Mouse (Mus musculus) heart, postnatal 0 days (tissue): ENCODE results near the gene 1600014C23Rik. TPM values are rescaled to one million over a fixed set of nuclear protein-coding genes. Genes with fewer than 3 reads are reported as not detected.

Experiments
- ATAC-seq: fragments of 200-750 bp; cut with Nextera tagmentation; 2 replicates; pipeline ENCODE4 v1.8.0; 2017; ENCODE audit warnings: low read depth, moderate number of reproducible peaks, moderate library complexity; ENCODE audit not compliant: insufficient read depth
- DNase-seq: peaks from one replicate; pipeline ENCODE4 v3.0.0-alpha.2; 2016; ENCODE audit warnings: low spot score
- H3K27ac ChIP-seq: fragments of 300-500 bp; sonication (generic); 2 replicates; pipeline ENCODE4 v1.5.1; 2014; ENCODE audit warnings: low read depth, mild to moderate bottlenecking
- H3K27me3 ChIP-seq: fragments of 300-500 bp; sonication (generic); 2 replicates; pipeline ENCODE4 v1.6.1; 2014; ENCODE audit warnings: low read length, mixed read lengths; ENCODE audit not compliant: control insufficient read depth, insufficient read depth
- H3K36me3 ChIP-seq: fragments of 300-500 bp; sonication (generic); replicated peaks from 2 replicates; pipeline ENCODE4 v1.6.1; 2014; ENCODE audit warnings: low read length, mixed read lengths; ENCODE audit not compliant: control insufficient read depth, insufficient read depth
- H3K4me1 ChIP-seq: fragments of 300-500 bp; sonication (generic); 2 replicates; pipeline ENCODE4 v1.6.1; 2014; ENCODE audit warnings: antibody characterized with exemption; ENCODE audit not compliant: control insufficient read depth, insufficient read depth
- H3K4me2 ChIP-seq: fragments of 300-500 bp; sonication (generic); 2 replicates; pipeline ENCODE4 v1.6.1; 2014; ENCODE audit warnings: low read depth, mild to moderate bottlenecking, low read length, moderate library complexity
- H3K4me3 ChIP-seq: fragments of 300-500 bp; sonication (generic); 2 replicates; pipeline ENCODE4 v1.5.1; 2014; ENCODE audit warnings: low read depth, low read length
- H3K9ac ChIP-seq: fragments of 300-500 bp; sonication (generic); replicated peaks from 2 replicates; pipeline ENCODE4 v1.6.1; 2014; ENCODE audit warnings: low read depth, low read length, mixed read lengths
- H3K9me3 ChIP-seq: fragments of 300-500 bp; sonication (generic); replicated peaks from 2 replicates; pipeline ENCODE4 v1.6.1; 2016; ENCODE audit warnings: low read length; ENCODE audit not compliant: control insufficient read depth
- CTCF ChIP-seq: IDR thresholded peaks from 2 replicates; pipeline ENCODE4 v1.5.1; 2016; ENCODE audit warnings: antibody characterized with exemption, control low read depth, low read depth
- EP300 ChIP-seq: IDR thresholded peaks from 2 replicates; pipeline ENCODE4 v1.6.1; 2016; ENCODE audit warnings: antibody characterized with exemption, low read depth
- WGBS: fragments of 180-500 bp; shearing (Covaris S2); extraction: QIAGEN DNeasy Blood & Tissue Kit; methylation state at CpG from one replicate; pipeline ENCODE4 v1.1.7; 2014; 5-methylcytosine and 5-hydroxymethylcytosine counted together
- polyA plus RNA-seq: library from polyadenylated mRNA; unstranded; fragments of >200 nt; fragmentation: Nextera tagmentation; extraction: Ambion mirVana; gene quantifications from 2 replicates; pipeline ENCODE4 v1.2.1, GENCODE M21; 2015
- total RNA-seq: library from RNA; depleted of rRNA; stranded (reverse); fragments of >200 nt; gene quantifications from 2 replicates; pipeline ENCODE4 v1.2.3, GENCODE M21; 2014; ENCODE audit warnings: low replicate concordance

1600014C23Rik gene
- total and polyA plus RNA-seq, 2 experiments from 2014 or later = 0.25 TPM; not detected in 1

DNA sequence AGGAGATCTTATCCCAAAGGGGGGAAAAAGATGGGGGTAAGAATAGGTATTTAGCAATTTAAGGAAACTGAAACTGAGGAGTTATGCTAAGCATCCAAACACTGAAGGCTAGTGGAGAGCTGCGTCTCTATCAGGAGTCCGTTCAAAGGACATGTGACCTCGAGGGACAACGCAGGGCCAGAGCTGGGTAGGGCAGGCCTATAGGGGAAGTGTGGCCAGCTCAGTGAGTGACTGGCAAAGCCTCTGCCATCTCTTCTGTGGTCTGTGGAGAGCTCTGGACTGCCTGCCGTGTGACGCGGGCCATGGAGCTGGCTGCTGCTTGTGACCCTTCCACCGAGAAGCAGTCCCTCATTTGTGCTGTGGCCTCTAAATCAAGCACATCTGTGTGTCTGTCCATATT is 23.2 kb downstream of the 1600014C23Rik start:
- Histone ChIP-seq H3K4me3 (no peak overlapping the region), H3K9me3 (no peaks in the 10 kb centered on the region), H3K4me1 (0 out of 2 replicates have a peak, but pooled peaks cover 5% of the 10 kb centered on the region), H3K27ac (no peak overlapping the region), H3K36me3 (no peaks in the 10 kb centered on the region), H3K4me2 (no peak overlapping the region), H3K27me3 (no peaks in the 10 kb centered on the region), H3K9ac (no peak overlapping the region)
- no peak for TF ChIP-seq CTCF
- TF ChIP-seq EP300 = no peak
- DNase-seq (no peak), ATAC-seq (0 out of 2 replicates have a peak, but pooled peaks have one; percentile 24)
- WGBS = 51% methylated on average over 8 of the region's 8 CpGs

DNA sequence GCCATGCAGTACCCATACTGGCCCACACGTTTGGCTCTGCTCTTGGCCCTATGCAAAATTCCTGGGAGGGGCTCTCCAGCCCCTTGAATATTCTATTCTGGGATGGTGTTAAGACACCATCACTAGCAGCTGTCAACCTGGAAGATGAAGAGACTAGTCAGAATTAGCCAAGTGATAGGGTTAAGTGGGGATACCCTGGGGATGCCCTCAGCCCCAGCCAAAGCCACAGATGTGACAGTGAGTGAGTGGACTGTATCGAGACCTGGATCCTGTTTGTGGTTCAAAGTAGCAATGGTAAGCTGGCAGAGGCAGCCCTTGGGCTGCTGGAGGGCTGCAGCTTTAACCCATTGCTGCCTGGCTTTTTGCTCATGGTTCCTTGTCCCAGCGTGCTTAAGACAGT is 23.8 kb downstream of the 1600014C23Rik start:
- Histone ChIP-seq H3K4me2 (no peak overlapping the region), H3K4me1 (0 out of 2 replicates have a peak, but pooled peaks cover 5% of the 10 kb centered on the region), H3K27me3 (no peaks in the 10 kb centered on the region), H3K9ac (no peak overlapping the region), H3K27ac (no peak overlapping the region), H3K4me3 (no peak overlapping the region), H3K9me3 (no peaks in the 10 kb centered on the region), H3K36me3 (no peaks in the 10 kb centered on the region)
- ATAC-seq (peak; percentile 55), DNase-seq (no peak)
- 29% methylated on average over 3 of the region's 3 CpGs for WGBS
- TF ChIP-seq CTCF = no peak
- TF ChIP-seq EP300 = no peak

DNA sequence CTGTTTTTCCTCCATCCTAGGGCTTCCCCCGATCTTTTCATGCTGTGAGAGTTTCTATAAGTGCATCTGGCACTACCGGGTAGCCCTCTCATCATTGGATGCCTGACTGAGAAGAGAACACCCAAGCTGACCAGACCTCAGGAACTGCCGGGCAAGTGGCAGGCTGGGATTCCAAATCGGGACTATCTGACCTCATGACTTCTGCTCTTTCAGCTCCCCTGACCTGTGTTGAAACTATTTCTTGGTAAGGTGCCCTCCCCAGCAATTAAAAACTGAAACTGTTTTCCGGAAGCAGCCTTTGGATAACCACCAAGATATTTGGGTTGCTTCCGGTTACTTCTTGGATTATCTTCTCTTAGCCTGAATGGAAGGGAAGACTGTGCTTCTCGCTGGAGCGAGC is 25.5 kb downstream of the 1600014C23Rik start:
- no peaks in the 10 kb centered on the region for H3K27me3 ChIP-seq
- H3K4me2 ChIP-seq = no peak overlapping the region
- 0 out of 2 replicates have a peak, but pooled peaks cover 5% of the 10 kb centered on the region for H3K4me1 ChIP-seq
- TF ChIP-seq CTCF (no peak), EP300 (no peak)
- no peak overlapping the region for H3K4me3 ChIP-seq
- DNase-seq = no peak
- WGBS = 72% methylated on average over 8 of the region's 8 CpGs
- no peak overlapping the region for H3K9ac ChIP-seq
- H3K27ac ChIP-seq = no peak overlapping the region
- ATAC-seq = no peak
- no peaks in the 10 kb centered on the region for H3K9me3 ChIP-seq
- no peaks in the 10 kb centered on the region for H3K36me3 ChIP-seq

DNA sequence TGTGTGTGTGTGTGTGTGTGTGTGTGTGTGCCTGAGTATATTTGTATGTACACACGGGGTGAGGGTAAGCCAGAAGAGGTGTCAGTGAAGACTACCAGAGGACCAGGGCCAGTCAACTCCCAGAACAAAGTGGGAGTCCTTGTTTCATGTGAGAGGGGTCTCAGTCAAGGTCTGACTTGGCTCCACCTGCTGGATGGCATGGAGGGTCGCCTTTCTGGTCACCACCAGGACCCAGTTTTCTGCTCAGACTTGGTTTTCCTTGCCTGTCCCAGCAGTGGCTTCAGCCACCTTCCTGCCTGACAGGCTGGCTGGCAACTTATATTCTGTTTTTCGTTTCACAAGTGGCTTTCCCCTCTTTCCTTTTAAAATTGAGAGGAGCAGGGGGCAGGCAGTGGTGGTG is 26.3 kb downstream of the 1600014C23Rik start:
- no peaks in the 10 kb centered on the region for H3K27me3 ChIP-seq
- no peak overlapping the region for H3K9ac ChIP-seq
- H3K4me1 ChIP-seq = 0 out of 2 replicates have a peak, but pooled peaks cover 5% of the 10 kb centered on the region
- ATAC-seq (no peak), DNase-seq (no peak)
- H3K36me3 ChIP-seq = no peaks in the 10 kb centered on the region
- H3K4me3 ChIP-seq = no peak overlapping the region
- TF ChIP-seq CTCF = 0 out of 2 replicates have a peak, but pooled peaks have one; percentile 10
- TF ChIP-seq EP300 = no peak
- no peak overlapping the region for H3K4me2 ChIP-seq
- H3K27ac ChIP-seq = no peak overlapping the region
- 28% methylated on average over 3 of the region's 3 CpGs for WGBS
- no peaks in the 10 kb centered on the region for H3K9me3 ChIP-seq

DNA sequence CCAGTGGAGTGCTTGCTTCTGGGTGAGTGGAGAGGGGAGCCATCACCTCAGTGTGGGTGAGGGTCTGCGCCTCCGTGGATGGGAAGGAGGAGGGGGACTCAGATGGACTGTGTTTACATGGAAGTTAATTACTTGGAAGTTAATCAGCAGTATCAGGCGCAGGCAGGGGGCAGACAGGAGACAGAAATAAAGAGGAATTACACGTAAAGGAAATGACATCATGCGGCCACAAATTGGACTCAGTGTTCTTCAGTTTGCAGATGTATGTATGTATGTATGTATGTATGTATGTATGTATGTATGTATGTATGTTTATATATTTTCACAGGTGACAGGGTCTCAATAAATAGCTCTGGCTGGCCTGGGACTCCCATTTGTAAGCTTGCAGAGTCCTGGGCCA is 26.8 kb downstream of the 1600014C23Rik start:
- H3K27ac ChIP-seq = no peak overlapping the region
- no peak overlapping the region for H3K4me3 ChIP-seq
- DNase-seq = no peak
- WGBS = 66% methylated on average over 5 of the region's 5 CpGs
- no peak for TF ChIP-seq CTCF
- TF ChIP-seq EP300 = no peak
- H3K36me3 ChIP-seq = no peaks in the 10 kb centered on the region
- H3K27me3 ChIP-seq = no peaks in the 10 kb centered on the region
- no peak overlapping the region for H3K9ac ChIP-seq
- no peak overlapping the region for H3K4me2 ChIP-seq
- no peaks in the 10 kb centered on the region for H3K9me3 ChIP-seq
- no peak for ATAC-seq
- 0 out of 2 replicates have a peak, but pooled peaks cover 5% of the 10 kb centered on the region for H3K4me1 ChIP-seq

DNA sequence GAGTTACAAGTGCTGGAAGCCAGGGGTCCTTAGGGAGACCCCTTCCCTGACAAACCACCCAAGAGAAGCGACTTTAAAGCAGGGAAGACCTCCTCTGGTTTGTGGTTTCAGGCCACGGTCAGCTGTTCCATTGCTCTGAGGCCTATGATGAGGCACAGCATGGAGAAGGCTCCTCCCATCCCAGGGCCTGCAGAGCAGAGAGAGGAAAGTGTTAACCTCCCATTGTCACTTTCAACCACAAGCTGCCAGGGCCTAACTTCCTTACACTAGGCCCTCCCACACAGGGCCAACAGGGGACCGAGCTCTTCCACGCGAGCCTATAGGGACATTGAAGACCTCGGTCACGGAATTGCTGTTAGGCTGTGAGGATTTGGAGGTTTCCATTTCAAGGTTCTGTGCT is 30.5 kb downstream of the 1600014C23Rik start:
- no peak overlapping the region for H3K27ac ChIP-seq
- no peak overlapping the region for H3K4me3 ChIP-seq
- H3K9ac ChIP-seq = no peak overlapping the region
- peaks cover 8% of the 10 kb centered on the region; the same call in 1 of the 2 replicates for H3K4me1 ChIP-seq
- ATAC-seq (no peak), DNase-seq (no peak)
- no peak overlapping the region for H3K4me2 ChIP-seq
- H3K27me3 ChIP-seq = no peaks in the 10 kb centered on the region
- TF ChIP-seq CTCF (no peak), EP300 (no peak)
- 58% methylated on average over 7 of the region's 7 CpGs for WGBS
- peaks cover 5% of the 10 kb centered on the region; the same call in 1 of the 2 replicates for H3K36me3 ChIP-seq
- H3K9me3 ChIP-seq = no peaks in the 10 kb centered on the region
